Mouse (Mus musculus) adrenal gland, postnatal 25 days (tissue): ENCODE measurements around the gene Cnih1. TPM values are rescaled to one million over a fixed set of nuclear protein-coding genes. Genes with fewer than 3 reads are reported as not detected.
"Not testable (repeated sequence)": the region's sequence is repeated elsewhere in the genome, so short reads cannot be mapped to it uniquely, and the experiment has no call there.

ENCODE experiments used
- DNase-seq: peaks from one replicate; pipeline ENCODE4 v3.0.0; 2021; ENCODE audit warnings: mixed read lengths
- total RNA-seq: library from RNA; stranded (reverse); gene quantifications from 2 replicates; pipeline ENCODE4 v1.2.3, GENCODE M21; 2021

Gene Cnih1
- total RNA-seq, 1 experiment from 2014 or later = 103 TPM

- no peak for DNase-seq
Observed at GRCm38 (mm10) chr14:46788505-46788901, 292 bp upstream of the Cnih1 start.

- DNase-seq = no peak
Observed at GRCm38 (mm10) chr14:46787454-46787786, 791 bp downstream of the Cnih1 start.

- DNase-seq = no peak
Observed at GRCm38 (mm10) chr14:46785247-46785646, 3.0 kb downstream of the Cnih1 start.

- DNase-seq = no peak
Observed at GRCm38 (mm10) chr14:46783327-46783926, 4.8 kb downstream of the Cnih1 start.

- no peak for DNase-seq
Observed at GRCm38 (mm10) chr14:46782187-46782828, 5.9 kb downstream of the Cnih1 start.

GRCm38 (mm10) chr14:46781086-46781485 lies 7.1 kb downstream of the Cnih1 start:
- no peak for DNase-seq

- no peak for DNase-seq
Observed at GRCm38 (mm10) chr14:46779217-46779616, 9.0 kb downstream of the Cnih1 start.

- DNase-seq = no peak
Observed at GRCm38 (mm10) chr14:46778756-46779155, 9.5 kb downstream of the Cnih1 start.

GRCm38 (mm10) chr14:46770036-46770435 lies 18.2 kb downstream of the Cnih1 start:
- DNase-seq = no peak

GRCm38 (mm10) chr14:46767116-46767515 lies 21.1 kb downstream of the Cnih1 start:
- DNase-seq = no peak

GRCm38 (mm10) chr14:46761186-46761585 lies 27.0 kb downstream of the Cnih1 start:
- no peak for DNase-seq

GRCm38 (mm10) chr14:46760355-46761029 lies 27.7 kb downstream of the Cnih1 start, which contains the start of gene Cdkn3:
Gene Cdkn3, plus strand, starts transcription at chr14:46760541.
- peak; percentile 89 for DNase-seq

GRCm38 (mm10) chr14:46759970-46760354 lies 28.2 kb downstream of the Cnih1 start:
- no peak for DNase-seq

GRCm38 (mm10) chr14:46757736-46758135 lies 30.5 kb downstream of the Cnih1 start:
- DNase-seq = no peak

- no peak for DNase-seq
Observed at GRCm38 (mm10) chr14:46755851-46756250, 32.4 kb downstream of the Cnih1 start.

GRCm38 (mm10) chr14:46754371-46754770 lies 33.8 kb downstream of the Cnih1 start:
- not testable (repeated sequence) for DNase-seq

- DNase-seq = no peak
Observed at GRCm38 (mm10) chr14:46745413-46745812, 42.8 kb downstream of the Cnih1 start.

GRCm38 (mm10) chr14:46742674-46743073 lies 45.5 kb downstream of the Cnih1 start:
- no peak for DNase-seq

- not testable (repeated sequence) for DNase-seq
Observed at GRCm38 (mm10) chr14:46737346-46737745, 50.9 kb downstream of the Cnih1 start.

GRCm38 (mm10) chr14:46736366-46736765 lies 51.8 kb downstream of the Cnih1 start:
- DNase-seq = no peak

- no peak for DNase-seq
Observed at GRCm38 (mm10) chr14:46734761-46735455, 53.3 kb downstream of the Cnih1 start.

- no peak for DNase-seq
Observed at GRCm38 (mm10) chr14:46734262-46734661, 53.9 kb downstream of the Cnih1 start.

GRCm38 (mm10) chr14:46725743-46726142 lies 62.5 kb downstream of the Cnih1 start:
- peak; percentile 24 for DNase-seq
